Mouse (Mus musculus) hematopoietic stem cell, adult 5-6 weeks (primary cell): ENCODE measurements around the gene Per1. TPM values are rescaled to one million over a fixed set of nuclear protein-coding genes. Genes with fewer than 3 reads are reported as not detected.
A peak's percentile ranks its signal among the peaks of the same experiment; 100 is the strongest.

ENCODE experiments used
- ATAC-seq, 2 experiments: fragments of 125-278 bp in 1 of 2; replicated peaks in 1 of 2; 2 replicates each; pipeline ENCODE4 v1.8.0; 2016 to 2017; ENCODE audit warnings: inconsistent platforms in 2 of 2, mild to moderate bottlenecking in 2 of 2, moderate number of reproducible peaks in 2 of 2, low read depth in 1 of 2, moderate TSS enrichment in 1 of 2; ENCODE audit not compliant: low FRiP score in 2 of 2, poor library complexity in 2 of 2, severe bottlenecking in 2 of 2, insufficient read depth in 1 of 2, low TSS enrichment in 1 of 2
- total RNA-seq: library from RNA; stranded (forward); fragments of 172-1452, 232-1000 nt; gene quantifications from 2 replicates; pipeline ENCODE4 v1.2.3, GENCODE M21; 2017

Gene Per1
- total RNA-seq, 1 experiment from 2014 or later: 33.6 TPM

DNA sequence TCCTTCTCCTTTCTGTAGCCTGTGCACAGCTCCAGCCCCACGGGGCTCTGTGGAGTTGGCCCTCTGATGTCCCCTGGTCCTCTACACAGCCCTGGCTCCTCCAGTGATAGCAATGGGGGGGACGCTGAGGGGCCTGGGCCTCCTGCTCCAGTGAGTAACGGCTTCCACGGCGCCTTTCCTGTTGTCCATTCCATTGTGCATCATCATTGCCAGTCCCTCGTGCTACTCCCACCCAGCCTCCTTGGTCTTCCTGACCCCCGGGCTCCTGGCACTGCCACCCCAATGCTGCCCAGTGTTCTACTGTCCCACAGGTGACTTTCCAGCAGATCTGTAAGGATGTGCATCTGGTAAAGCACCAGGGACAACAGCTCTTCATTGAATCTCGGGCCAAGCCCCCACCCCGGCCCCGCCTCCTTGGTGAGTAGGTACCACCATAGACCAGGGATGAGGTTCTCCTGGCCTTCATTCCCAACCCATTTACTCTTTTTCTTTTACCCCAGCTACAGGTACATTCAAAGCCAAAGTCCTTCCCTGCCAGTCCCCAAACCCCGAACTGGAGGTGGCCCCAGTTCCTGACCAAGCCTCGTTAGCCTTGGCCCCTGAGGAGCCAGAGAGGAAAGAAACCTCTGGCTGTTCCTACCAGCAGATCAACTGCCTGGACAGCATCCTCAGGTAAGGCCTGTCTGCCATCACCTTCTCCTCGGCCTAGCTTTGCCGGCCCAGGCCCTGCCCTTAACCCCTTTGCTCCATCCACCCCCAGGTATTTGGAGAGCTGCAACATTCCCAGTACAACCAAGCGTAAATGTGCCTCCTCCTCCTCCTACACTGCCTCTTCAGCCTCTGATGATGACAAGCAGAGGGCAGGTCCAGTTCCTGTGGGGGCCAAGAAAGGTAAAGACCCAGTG is 8.8 kb downstream of the Per1 start:
- no peak for ATAC-seq

DNA sequence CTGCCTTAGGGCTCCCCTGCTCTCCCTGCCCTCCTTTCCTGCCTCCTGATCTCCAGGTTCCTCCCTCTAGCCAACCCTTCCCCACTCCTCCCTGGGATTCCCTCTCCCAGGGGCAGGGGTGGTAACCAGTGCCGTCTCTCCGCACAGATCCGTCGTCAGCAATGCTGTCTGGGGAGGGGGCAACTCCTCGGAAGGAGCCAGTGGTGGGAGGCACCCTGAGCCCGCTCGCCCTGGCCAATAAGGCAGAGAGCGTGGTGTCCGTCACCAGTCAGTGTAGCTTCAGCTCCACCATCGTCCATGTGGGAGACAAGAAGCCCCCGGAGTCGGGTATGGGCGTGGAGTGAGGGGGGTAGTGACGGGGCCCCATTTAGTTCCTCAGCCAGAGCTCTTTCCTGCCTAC is 9.5 kb downstream of the Per1 start:
- ATAC-seq: no peak

DNA sequence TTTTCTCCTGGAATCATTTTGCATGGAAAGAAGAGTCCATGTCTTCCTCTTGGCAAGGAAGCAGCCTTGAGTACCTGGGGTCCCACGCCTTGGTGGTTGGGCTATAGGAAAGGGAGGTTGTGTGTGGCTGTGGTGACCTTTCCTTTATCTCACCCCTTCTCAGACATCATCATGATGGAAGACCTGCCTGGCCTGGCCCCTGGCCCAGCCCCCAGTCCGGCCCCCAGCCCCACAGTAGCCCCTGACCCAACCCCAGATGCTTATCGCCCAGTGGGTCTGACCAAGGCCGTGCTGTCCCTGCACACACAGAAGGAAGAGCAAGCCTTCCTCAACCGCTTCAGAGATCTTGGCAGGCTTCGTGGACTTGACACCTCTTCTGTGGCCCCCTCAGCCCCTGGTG is 10.2 kb downstream of the Per1 start:
- ATAC-seq: no peak

DNA sequence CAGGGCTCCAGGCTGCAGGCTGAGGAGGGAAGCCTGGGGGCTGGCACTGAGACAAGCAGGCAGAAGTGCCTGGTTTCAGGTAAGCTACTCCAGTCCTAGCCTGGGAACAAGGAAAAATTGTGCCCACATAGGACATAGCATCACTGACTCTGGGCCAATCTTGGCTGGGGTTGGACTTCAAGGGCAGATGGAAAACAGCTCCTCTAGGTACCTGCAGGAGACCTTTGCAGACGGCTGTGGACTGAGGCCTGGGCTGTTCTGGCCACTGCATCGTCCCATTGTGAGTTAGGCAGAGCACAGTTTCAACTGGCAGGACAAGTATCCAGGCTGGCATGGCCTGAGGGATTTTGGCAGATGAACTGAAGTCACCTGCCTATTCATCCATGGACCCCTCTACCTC is 10.8 kb downstream of the Per1 start:
- ATAC-seq: no peak

DNA sequence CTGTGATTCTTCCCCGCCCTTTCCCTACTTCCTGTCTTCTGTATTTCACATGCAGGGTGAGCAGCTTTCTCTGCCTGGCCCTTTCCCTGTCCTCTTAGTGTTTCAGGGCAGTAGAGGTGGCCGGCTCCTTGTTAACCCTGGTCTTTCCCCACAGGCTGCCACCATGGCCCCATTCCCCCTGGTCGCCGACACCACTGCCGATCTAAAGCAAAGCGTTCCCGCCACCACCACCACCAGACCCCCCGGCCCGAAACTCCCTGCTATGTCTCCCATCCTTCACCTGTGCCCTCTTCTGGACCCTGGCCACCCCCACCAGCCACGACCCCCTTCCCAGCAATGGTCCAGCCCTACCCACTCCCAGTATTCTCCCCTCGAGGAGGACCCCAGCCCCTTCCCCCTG is 11.3 kb downstream of the Per1 start:
- ATAC-seq: no peak

DNA sequence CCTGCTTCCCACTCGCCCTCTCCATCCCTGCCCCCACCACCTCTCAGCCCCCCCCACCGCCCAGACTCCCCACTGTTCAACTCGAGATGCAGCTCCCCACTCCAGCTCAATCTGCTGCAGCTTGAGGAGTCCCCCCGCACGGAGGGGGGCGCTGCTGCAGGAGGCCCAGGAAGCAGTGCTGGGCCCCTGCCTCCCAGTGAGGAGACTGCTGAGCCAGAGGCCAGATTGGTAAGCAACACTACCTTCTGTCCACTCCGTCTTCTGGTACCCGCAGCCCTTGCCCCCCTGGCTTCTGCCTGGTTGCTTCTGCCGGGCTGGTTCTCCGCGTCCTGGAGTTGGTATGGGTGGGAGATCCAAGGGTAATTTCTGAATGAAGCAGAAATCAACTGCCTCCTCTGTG is 11.8 kb downstream of the Per1 start:
- ATAC-seq: no peak

DNA sequence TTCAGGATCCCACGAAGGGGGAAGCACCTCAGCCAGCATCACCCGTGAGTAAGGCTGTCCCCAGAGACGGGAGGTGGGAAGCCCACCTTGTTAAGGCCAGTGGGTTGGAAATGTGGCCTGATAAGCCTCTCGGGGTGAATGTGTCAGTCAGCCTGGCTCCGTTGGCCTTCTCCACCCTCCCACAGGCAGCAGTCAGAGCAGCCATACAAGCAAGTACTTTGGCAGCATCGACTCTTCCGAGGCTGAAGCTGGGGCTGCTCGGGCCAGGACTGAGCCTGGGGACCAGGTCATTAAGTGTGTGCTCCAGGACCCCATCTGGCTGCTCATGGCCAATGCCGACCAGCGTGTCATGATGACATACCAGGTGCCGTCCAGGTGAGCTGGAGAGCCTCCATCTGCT is 12.7 kb downstream of the Per1 start:
- no peak for ATAC-seq

DNA sequence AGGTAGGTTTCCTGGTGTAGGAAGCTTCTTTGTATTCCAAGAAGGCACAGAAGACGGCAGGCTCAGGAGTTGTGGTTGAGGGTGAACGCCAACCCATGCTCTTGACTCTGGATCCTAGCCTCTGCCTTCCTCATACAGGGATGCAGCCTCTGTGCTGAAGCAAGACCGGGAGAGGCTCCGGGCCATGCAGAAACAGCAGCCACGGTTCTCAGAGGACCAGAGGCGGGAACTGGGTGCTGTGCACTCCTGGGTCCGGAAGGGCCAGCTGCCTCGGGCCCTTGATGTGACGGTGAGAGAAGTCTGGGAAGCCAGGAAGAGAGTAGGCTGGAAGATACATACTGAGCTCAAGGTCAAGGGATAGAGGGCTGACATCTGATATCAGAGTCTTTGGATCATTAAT is 13.2 kb downstream of the Per1 start:
- no peak for ATAC-seq

DNA sequence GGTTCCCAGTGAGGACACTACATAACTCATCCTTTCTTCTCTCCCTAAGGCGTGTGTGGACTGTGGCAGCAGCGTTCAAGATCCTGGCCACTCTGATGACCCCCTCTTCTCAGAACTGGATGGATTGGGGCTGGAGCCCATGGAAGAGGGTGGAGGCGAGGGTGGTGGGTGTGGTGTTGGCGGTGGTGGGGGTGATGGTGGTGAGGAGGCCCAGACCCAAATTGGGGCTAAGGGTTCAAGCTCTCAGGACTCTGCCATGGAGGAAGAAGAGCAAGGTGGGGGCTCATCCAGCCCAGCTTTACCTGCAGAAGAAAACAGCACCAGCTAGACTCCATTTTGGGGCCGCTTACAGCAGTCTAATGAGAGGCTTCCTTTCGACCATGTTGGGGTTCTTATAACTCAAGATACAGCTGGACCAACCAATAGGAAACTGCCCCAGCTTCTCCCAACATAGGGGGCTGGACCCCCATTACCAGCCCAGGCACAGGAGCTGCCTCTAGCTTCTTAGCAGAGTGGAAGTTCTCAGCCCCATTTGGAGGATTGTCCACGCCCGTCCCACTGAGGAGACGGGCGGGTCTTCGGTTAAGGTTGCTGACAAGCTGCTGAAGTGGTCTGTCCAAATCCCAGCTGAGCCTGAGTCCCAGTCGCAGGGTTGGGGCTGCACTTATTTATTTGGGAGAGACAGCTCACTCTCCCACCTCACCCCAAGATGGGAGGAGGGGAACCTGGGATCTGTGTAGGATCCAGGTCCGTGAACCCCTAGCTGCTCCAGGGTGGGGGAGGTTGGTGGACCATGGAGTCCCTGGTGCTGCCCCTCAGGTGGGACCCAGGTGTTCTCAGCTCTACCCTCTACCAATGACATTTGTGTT is 14.2 kb downstream of the Per1 start:
- no peak for ATAC-seq

DNA sequence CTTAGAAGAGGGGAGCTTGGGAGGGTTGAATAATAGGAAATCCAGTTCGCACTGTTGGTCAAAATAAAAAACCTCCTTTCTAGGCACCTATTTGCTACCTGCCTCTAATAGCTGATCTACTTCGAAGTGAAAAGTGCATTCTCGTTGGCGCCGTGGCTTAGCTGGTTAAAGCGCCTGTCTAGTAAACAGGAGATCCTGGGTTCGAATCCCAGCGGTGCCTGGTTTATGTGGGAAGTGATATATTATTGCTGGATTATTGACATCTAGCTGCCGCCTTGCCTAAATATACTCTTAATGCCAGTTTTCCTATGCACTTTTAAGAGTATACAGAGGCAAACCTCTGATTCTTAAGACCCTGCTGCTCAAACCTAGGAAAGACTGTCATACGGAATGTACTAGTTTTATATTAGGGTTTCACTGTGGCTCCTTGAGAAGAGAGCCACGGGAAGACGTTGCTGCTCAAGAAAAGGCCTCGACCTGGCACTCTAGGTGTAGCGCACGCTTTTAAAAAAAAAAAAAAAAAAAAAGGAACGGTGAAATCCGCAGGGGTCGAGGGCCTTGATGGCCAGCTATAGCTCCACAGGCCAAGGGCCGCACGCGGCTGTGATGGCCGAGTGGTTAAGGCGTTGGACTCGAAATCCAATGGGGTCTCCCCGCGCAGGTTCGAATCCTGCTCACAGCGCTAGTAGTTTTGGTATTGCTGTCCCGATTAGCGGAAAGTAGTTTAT is 15.5 kb downstream of the Per1 start:
- peak; percentile 44 to 54 for ATAC-seq

DNA sequence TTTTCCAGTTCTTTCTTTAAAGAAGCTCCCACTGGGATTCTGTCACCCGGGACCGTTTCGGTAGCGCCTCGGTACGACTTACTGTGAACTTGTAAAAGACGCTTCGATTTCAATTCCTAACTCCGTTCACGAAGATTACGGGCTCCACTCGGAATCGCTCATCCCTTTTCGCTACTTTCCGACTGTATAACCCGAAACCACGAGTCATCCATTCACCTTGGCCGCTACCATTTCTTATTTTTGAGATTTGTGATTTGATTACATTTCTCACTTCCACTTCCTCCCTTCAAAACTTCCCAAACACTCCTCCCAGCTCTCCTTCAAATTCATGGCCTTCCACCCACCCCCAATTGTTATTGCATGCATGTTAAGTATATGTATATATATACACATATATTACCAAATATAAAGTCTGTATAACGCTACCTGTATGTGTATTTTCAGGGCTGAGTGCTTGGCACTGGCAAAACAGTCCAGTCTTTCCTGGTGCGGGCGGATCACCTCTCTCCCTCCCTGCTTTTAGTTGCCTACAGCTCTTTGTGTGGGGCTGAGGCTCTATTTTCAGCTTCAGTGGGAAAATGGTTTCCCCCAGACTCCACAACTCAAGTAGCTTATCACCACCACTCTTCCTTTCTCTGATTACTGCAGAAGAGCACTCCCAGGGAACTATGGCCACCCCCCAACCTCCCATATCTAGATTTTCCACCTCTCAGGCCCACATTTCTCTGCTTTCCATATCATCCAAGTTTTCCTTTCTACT is 16.2 kb downstream of the Per1 start:
- ATAC-seq: no peak

DNA sequence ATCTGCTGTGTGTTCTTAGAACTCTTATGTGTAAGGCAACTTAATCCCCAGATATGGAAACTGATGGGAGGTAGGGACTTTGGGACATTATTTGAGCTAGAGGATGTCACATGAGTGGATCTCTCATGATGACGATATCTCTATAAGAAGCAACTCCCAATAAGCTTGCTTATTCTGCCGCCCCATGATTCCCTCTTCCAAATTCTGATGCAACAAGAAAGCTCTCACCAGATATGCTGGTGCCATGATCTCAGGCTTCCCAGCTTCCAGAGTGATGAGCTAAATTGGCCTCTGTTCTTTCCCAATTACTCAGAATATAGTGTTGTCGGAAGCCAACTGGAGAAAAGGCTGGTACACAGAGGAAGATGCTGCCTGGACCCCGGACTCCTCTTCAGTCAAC is 16.8 kb downstream of the Per1 start:
- no peak for ATAC-seq

DNA sequence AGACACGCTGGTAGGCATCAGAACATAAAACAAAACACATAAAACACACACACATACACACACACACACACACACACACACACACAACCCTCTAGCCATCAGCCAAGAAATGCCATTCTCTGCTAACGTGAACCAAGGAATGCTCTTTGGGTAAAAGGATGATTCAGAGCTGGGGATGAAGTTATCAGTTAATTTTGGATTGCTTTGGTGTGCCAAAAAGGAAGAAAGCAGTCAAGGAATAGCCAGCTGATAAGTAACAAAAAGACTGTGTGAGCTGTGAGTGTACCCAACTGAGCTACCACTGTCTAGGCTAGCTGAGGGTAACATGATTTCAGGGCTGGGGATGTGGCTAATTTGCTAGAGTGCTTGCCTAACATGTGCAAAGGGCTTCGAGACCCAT is 19.0 kb downstream of the Per1 start:
- no peak for ATAC-seq

DNA sequence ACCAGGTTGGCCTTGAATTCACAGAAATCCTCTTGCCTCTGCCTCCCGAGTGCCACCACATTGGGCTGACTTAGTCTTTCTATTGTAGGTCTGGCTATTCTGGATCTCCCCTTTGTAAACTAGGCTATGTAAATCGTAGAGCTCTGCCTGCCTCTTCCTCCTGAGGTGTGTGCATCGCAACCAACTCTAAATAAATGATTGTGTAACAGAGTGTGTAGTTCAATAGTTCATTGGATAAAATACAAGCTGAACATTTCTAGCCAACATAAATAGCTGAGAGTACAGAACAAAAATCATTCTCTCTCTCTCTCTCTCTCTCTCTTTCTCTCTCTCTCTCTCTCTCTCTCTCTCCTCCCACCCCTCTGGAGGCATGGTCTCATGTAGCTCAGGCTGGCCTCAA is 19.6 kb downstream of the Per1 start:
- ATAC-seq: no peak

DNA sequence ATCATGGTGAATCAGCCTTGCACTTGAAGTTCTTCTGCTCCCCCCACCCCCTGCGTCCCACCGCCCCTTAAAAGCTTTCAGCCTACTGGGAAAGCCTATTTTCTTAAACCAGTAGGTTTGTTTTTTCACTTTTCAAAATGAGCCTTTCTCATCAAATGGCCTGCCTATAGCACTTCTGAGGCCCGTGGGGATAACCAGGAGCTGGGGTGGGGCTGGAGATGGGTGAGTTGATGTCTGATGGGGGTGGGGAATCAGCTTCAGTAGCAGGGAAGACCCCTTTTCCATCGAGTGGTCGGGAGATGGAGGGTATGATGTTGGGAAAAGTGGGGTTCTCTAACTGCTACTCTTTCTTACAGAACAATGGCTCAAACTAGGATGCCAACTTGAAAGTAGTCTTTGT is 21.8 kb downstream of the Per1 start:
- ATAC-seq: no peak

DNA sequence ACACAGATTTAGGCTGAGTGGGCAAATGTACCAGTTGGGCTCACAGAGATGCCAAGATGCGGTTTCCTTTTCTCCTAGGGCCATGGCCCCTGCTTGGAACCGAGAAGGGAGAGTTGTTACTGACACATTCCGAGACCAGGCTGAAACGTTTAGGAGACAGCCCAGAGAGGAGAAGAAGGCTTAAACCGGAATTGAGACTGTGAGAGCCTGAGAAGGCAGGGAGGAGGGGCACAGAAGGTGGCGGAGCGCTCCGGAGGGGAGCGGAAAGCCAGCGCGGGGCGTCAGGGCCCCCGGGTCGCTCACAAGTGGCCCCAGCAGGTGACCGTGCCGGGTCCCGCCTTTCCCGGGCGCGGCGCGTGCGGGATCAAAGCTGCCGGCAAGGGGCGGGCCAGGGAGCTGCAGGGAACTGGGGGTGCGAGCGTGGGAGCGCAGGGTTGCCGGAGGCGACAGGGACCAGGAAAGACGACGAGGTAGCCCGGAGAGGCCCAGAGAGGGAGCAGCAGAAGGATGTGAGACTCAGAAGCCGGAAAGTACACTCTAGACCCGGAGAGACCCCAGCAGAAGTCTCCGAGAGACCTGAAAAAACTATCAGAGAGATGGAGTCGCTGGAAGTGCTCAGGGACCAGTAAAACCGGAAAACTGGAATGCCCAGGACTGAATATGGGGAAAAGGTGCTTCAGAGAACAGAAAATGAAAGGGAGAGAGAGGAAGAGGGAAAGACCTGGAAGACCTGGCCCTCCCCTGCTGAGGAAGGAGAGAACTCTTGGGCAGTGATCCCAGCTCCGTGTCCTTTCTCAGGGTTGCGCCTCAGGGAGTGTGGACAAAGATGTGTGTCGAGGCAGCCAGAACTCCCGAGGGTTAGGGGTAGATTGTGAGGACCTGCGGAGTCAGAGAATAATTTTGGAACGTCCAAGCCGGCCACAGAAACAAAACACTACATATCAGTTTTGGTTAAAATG is 23.0 kb downstream of the Per1 start:
- peak in 1 of 2 experiments; percentile 43; a peak in 3 of 4 replicates for ATAC-seq
